Mouse (Mus musculus) ovary, postnatal 14 days (tissue): ENCODE measurements around the gene Hoxa11.

Source experiments
- DNase-seq: peaks from one replicate; pipeline ENCODE4 v3.0.0; 2022; ENCODE audit warnings: low spot score

The Hoxa11 gene

GRCm38 (mm10) chr6:52245757-52246142 is at the start of gene Hoxa11:
Hoxa11 (minus strand) TSS chr6:52245810.
- no peak for DNase-seq

GRCm38 (mm10) chr6:52294616-52295015 is 49.0 kb upstream of the Hoxa11 start:
- no peak for DNase-seq

GRCm38 (mm10) chr6:52292328-52292727 is 46.7 kb upstream of the Hoxa11 start:
- no peak for DNase-seq

- DNase-seq = no peak
These were observed 45.6 kb upstream of the Hoxa11 start for GRCm38 (mm10) chr6:52291021-52291860.

GRCm38 (mm10) chr6:52290186-52290585 is 44.6 kb upstream of the Hoxa11 start:
- no peak for DNase-seq

GRCm38 (mm10) chr6:52283896-52284295 is 38.3 kb upstream of the Hoxa11 start:
- no peak for DNase-seq

- DNase-seq = no peak
These were observed 35.5 kb upstream of the Hoxa11 start for GRCm38 (mm10) chr6:52281084-52281483.

GRCm38 (mm10) chr6:52276920-52277319 is 31.3 kb upstream of the Hoxa11 start:
- DNase-seq = no peak

GRCm38 (mm10) chr6:52276382-52276781 is 30.8 kb upstream of the Hoxa11 start:
- no peak for DNase-seq

GRCm38 (mm10) chr6:52275563-52276280 is 30.1 kb upstream of the Hoxa11 start:
- no peak for DNase-seq

- no peak for DNase-seq
These were observed 29.0 kb upstream of the Hoxa11 start for GRCm38 (mm10) chr6:52274576-52274975.

GRCm38 (mm10) chr6:52273656-52274280 is 28.2 kb upstream of the Hoxa11 start:
- DNase-seq = no peak

- no peak for DNase-seq
These were observed 27.4 kb upstream of the Hoxa11 start for GRCm38 (mm10) chr6:52272766-52273655.

- no peak for DNase-seq
These were observed 25.2 kb upstream of the Hoxa11 start for GRCm38 (mm10) chr6:52270494-52271480.

- no peak for DNase-seq
These were observed 23.1 kb upstream of the Hoxa11 start for GRCm38 (mm10) chr6:52268756-52269155.

GRCm38 (mm10) chr6:52268341-52268740 is 22.7 kb upstream of the Hoxa11 start:
- DNase-seq = no peak

- no peak for DNase-seq
These were observed 22.1 kb upstream of the Hoxa11 start for GRCm38 (mm10) chr6:52267691-52268090.

GRCm38 (mm10) chr6:52267221-52267620 is 21.6 kb upstream of the Hoxa11 start:
- DNase-seq = no peak

GRCm38 (mm10) chr6:52266666-52266985 is 21.0 kb upstream of the Hoxa11 start:
- DNase-seq = no peak

- DNase-seq = no peak
These were observed 20.5 kb upstream of the Hoxa11 start for GRCm38 (mm10) chr6:52265913-52266665.
